ENCODE assay signal across 20 mouse cellular contexts in the genomic region with DNA sequence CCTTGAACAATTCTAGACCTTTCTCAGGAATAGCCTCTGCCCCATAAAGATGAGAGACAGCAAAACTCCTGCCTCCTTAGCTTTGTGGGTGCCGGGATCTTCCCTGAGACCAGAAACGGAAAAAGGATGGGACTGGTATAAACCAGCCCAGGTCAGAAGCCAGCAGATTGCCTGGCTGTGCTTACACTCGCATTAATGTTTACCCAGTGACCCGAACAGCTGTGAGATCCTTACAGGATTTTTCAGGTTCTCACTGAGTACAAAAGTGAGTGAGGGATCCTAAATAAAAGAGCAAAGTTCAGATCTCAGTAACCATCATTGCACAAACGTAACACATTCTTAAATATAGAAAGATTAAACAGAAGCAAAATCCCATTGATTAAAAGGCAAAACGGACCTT. TPM values are rescaled to one million over a fixed set of nuclear protein-coding genes. Genes with fewer than 3 reads are reported as not detected.
"Had no signal": no experiment of that assay in that cellular context is flagged by ENCODE, and none has a peak within 500 bp of the region (broad histone marks: within the 10 kb centered on the region; RNA-seq: fewer than 3 reads in every experiment).

No protein-coding gene starts in this region.

- H3K4me3 ChIP-seq: layer of hippocampus, adult 2 months; limb, embryonic 13.5 days; liver, embryonic 13.5 days; megakaryocyte, embryonic 14.5 days; midbrain, embryonic 15.5 days; neural tube, embryonic 13.5 days; stomach, embryonic 15.5 days had no signal

- H3K4me2 ChIP-seq: limb, embryonic 13.5 days; liver, embryonic 13.5 days; midbrain, embryonic 11.5 days; midbrain, embryonic 15.5 days; neural tube, embryonic 13.5 days; stomach, embryonic 15.5 days had no signal

- ATAC-seq: hindbrain, postnatal 0 days; midbrain, embryonic 15.5 days had no signal

- DNase-seq: left cerebral cortex, postnatal 4 days; liver, embryonic 13.5 days; lung, adult 18-20 months; retina, postnatal 1 day; right cerebral cortex, postnatal 4 days; spleen, adult 18-20 months; thymus, adult 2 months had no signal

- H3K27ac ChIP-seq: hindbrain, postnatal 0 days; layer of hippocampus, adult 2 months; limb, embryonic 13.5 days; liver, embryonic 13.5 days; macrophage; midbrain, embryonic 15.5 days; neural tube, embryonic 13.5 days; stomach, embryonic 15.5 days had no signal

- H3K4me1 ChIP-seq: limb, embryonic 13.5 days; liver, embryonic 13.5 days; megakaryocyte, embryonic 14.5 days; midbrain, embryonic 15.5 days; neural tube, embryonic 13.5 days; stomach, embryonic 15.5 days had no signal

- H3K9me3 ChIP-seq: limb, embryonic 13.5 days; liver, embryonic 13.5 days; megakaryocyte, embryonic 14.5 days; midbrain, embryonic 15.5 days; neural tube, embryonic 13.5 days; stomach, embryonic 15.5 days had no signal

- H3K36me3 ChIP-seq: limb, embryonic 13.5 days; liver, embryonic 13.5 days; midbrain, embryonic 15.5 days; neural tube, embryonic 13.5 days; stomach, embryonic 15.5 days had no signal

- H3K9ac ChIP-seq: limb, embryonic 13.5 days; liver, embryonic 13.5 days; midbrain, embryonic 15.5 days; neural tube, embryonic 13.5 days; stomach, embryonic 15.5 days had no signal

- H3K27me3 ChIP-seq: limb, embryonic 13.5 days; liver, embryonic 13.5 days; midbrain, embryonic 15.5 days; neural tube, embryonic 13.5 days; stomach, embryonic 15.5 days had no signal

RNA-seq across cellular contexts. Expression of a gene that starts 32.7 kb away (rescaled TPM):
- total RNA-seq: layer of hippocampus, adult 2 months; layer of hippocampus, postnatal 10 days; left cerebral cortex, postnatal 4 days; monocyte, adult 5-6 weeks had no signal
- polyA plus RNA-seq: macrophage; testis, adult 2 months; urinary bladder, adult 2 months had no signal
